Mouse (Mus musculus) embryonic facial prominence, embryonic 12.5 days (tissue): ENCODE measurements around the gene Immp2l. TPM values are rescaled to one million over a fixed set of nuclear protein-coding genes. Genes with fewer than 3 reads are reported as not detected.
"Not testable (repeated sequence)": the region's sequence is repeated elsewhere in the genome, so short reads cannot be mapped to it uniquely, and the experiment has no call there.

Experiments
- ATAC-seq: fragments of 200-750 bp; cut with Nextera tagmentation; 2 replicates; pipeline ENCODE4 v1.8.0; 2017; ENCODE audit not compliant: insufficient number of reproducible peaks, insufficient read depth, low FRiP score, low TSS enrichment
- H3K27ac ChIP-seq: fragments of 300-500 bp; sonication (generic); 2 replicates; pipeline ENCODE4 v1.5.1; 2016; ENCODE audit warnings: mild to moderate bottlenecking
- H3K27me3 ChIP-seq: fragments of 300-500 bp; sonication (generic); 2 replicates; pipeline ENCODE4 v1.6.1; 2016; ENCODE audit warnings: mild to moderate bottlenecking, moderate library complexity
- H3K36me3 ChIP-seq: fragments of 300-500 bp; sonication (generic); 2 replicates; pipeline ENCODE4 v1.6.1; 2016; ENCODE audit warnings: mild to moderate bottlenecking
- H3K4me1 ChIP-seq: fragments of 300-500 bp; sonication (generic); 2 replicates; pipeline ENCODE4 v1.6.1; 2016
- H3K4me2 ChIP-seq: fragments of 300-500 bp; sonication (generic); replicated peaks from 2 replicates; pipeline ENCODE4 v1.6.1; 2016; ENCODE audit warnings: mild to moderate bottlenecking, moderate library complexity
- H3K4me3 ChIP-seq: fragments of 300-500 bp; sonication (generic); 2 replicates; pipeline ENCODE4 v1.5.1; 2016; ENCODE audit warnings: mild to moderate bottlenecking
- H3K9ac ChIP-seq: fragments of 300-500 bp; sonication (generic); 2 replicates; pipeline ENCODE4 v1.6.1; 2016; ENCODE audit warnings: mild to moderate bottlenecking, moderate library complexity
- H3K9me3 ChIP-seq: fragments of 300-500 bp; sonication (generic); 2 replicates; pipeline ENCODE4 v1.6.1; 2016; ENCODE audit warnings: mild to moderate bottlenecking, moderate library complexity
- WGBS: fragments of 180-500 bp; shearing (Covaris S2); methylation state at CpG from one replicate; pipeline ENCODE4 v1.1.7; 2016; 5-methylcytosine and 5-hydroxymethylcytosine counted together
- polyA plus RNA-seq: library from polyadenylated mRNA; unstranded; fragments of >200 nt; fragmentation: Nextera tagmentation; extraction: Ambion mirVana; gene quantifications from 2 replicates; pipeline ENCODE4 v1.2.1, GENCODE M21; 2016

The Immp2l gene
- polyA plus RNA-seq, 1 experiment from 2014 or later = 12.4 TPM

GRCm38 (mm10) chr12:41742887-41743286 is 719.0 kb downstream of the Immp2l start:
- no peaks in the 10 kb centered on the region for H3K36me3 ChIP-seq
- ATAC-seq = no peak
- 77% methylated on average over 3 of the region's 3 CpGs for WGBS

GRCm38 (mm10) chr12:41763396-41763795 is 739.5 kb downstream of the Immp2l start:
- Histone ChIP-seq H3K4me3 (no peak overlapping the region), H3K36me3 (no peaks in the 10 kb centered on the region), H3K4me2 (no peak overlapping the region), H3K4me1 (no peaks in the 10 kb centered on the region), H3K9ac (no peak overlapping the region), H3K27me3 (no peaks in the 10 kb centered on the region), H3K9me3 (no peaks in the 10 kb centered on the region), H3K27ac (no peak overlapping the region)
- ATAC-seq = no peak
- WGBS = 81% methylated on average over 3 of the region's 3 CpGs

More at GRCm38 (mm10) chr12:41742887-41743286, 719.0 kb downstream of the Immp2l start:
- Histone ChIP-seq H3K4me3 (no peak overlapping the region), H3K9ac (no peak overlapping the region), H3K9me3 (no peaks in the 10 kb centered on the region), H3K4me1 (no peaks in the 10 kb centered on the region), H3K27ac (no peak overlapping the region), H3K4me2 (no peak overlapping the region), H3K27me3 (no peaks in the 10 kb centered on the region)

GRCm38 (mm10) chr12:41773961-41774360 is 750.1 kb downstream of the Immp2l start:
- Histone ChIP-seq H3K4me1 (no peaks in the 10 kb centered on the region), H3K4me3 (no peak overlapping the region), H3K27me3 (no peaks in the 10 kb centered on the region), H3K9ac (no peak overlapping the region), H3K36me3 (no peaks in the 10 kb centered on the region), H3K27ac (no peak overlapping the region), H3K9me3 (no peaks in the 10 kb centered on the region), H3K4me2 (no peak overlapping the region)
- ATAC-seq = no peak
- 53% methylated on average over 3 of the region's 3 CpGs for WGBS

GRCm38 (mm10) chr12:41774623-41775323 is 750.9 kb downstream of the Immp2l start:
- H3K27me3 ChIP-seq = no peaks in the 10 kb centered on the region
- H3K4me2 ChIP-seq = no peak overlapping the region
- 81% methylated on average over 5 of the region's 5 CpGs for WGBS

GRCm38 (mm10) chr12:41777762-41778161 is 753.9 kb downstream of the Immp2l start:
- H3K4me1 ChIP-seq, H3K9ac ChIP-seq, H3K27ac ChIP-seq, H3K27me3 ChIP-seq, H3K36me3 ChIP-seq, H3K4me2 ChIP-seq, H3K9me3 ChIP-seq, H3K4me3 ChIP-seq: not testable (repeated sequence)
- WGBS = no CpG with 5 or more reads among the region's 4 CpGs
- ATAC-seq = 0 out of 2 replicates have a peak, but pooled peaks have one; percentile 84

More at GRCm38 (mm10) chr12:41774623-41775323, 750.9 kb downstream of the Immp2l start:
- Histone ChIP-seq H3K27ac (no peak overlapping the region), H3K9ac (no peak overlapping the region), H3K36me3 (no peaks in the 10 kb centered on the region), H3K4me3 (no peak overlapping the region), H3K4me1 (no peaks in the 10 kb centered on the region), H3K9me3 (no peaks in the 10 kb centered on the region)
- ATAC-seq = no peak

- H3K4me2 ChIP-seq, H3K36me3 ChIP-seq, H3K9me3 ChIP-seq, H3K9ac ChIP-seq, H3K27ac ChIP-seq, H3K27me3 ChIP-seq, H3K4me3 ChIP-seq, H3K4me1 ChIP-seq, ATAC-seq: not testable (repeated sequence)
- WGBS = 76% methylated on average over 1 of the region's 1 CpGs
Observed at GRCm38 (mm10) chr12:41793681-41794080, 769.8 kb downstream of the Immp2l start.

- Histone ChIP-seq H3K27ac (no peak overlapping the region), H3K9me3 (no peaks in the 10 kb centered on the region), H3K9ac (no peak overlapping the region), H3K4me1 (no peaks in the 10 kb centered on the region), H3K4me2 (no peak overlapping the region), H3K27me3 (no peaks in the 10 kb centered on the region), H3K36me3 (no peaks in the 10 kb centered on the region), H3K4me3 (no peak overlapping the region)
- ATAC-seq = no peak
- 89% methylated on average over 6 of the region's 6 CpGs for WGBS
Observed at GRCm38 (mm10) chr12:41829517-41829916, 805.6 kb downstream of the Immp2l start.

GRCm38 (mm10) chr12:41831731-41832130 is 807.8 kb downstream of the Immp2l start:
- Histone ChIP-seq H3K4me3 (no peak overlapping the region), H3K4me1 (no peaks in the 10 kb centered on the region), H3K9ac (no peak overlapping the region), H3K4me2 (no peak overlapping the region), H3K27ac (no peak overlapping the region), H3K27me3 (no peaks in the 10 kb centered on the region), H3K9me3 (no peaks in the 10 kb centered on the region), H3K36me3 (no peaks in the 10 kb centered on the region)
- no peak for ATAC-seq
- WGBS = 82% methylated on average over 7 of the region's 7 CpGs

- H3K9me3 ChIP-seq = no peaks in the 10 kb centered on the region
- no peaks in the 10 kb centered on the region for H3K4me1 ChIP-seq
- no peak for ATAC-seq
- H3K27me3 ChIP-seq = no peaks in the 10 kb centered on the region
- H3K4me2 ChIP-seq = no peak overlapping the region
- no peak overlapping the region for H3K4me3 ChIP-seq
- no peaks in the 10 kb centered on the region for H3K36me3 ChIP-seq
- WGBS = 89% methylated on average over 2 of the region's 2 CpGs
- H3K9ac ChIP-seq = no peak overlapping the region
- H3K27ac ChIP-seq = no peak overlapping the region
Observed at GRCm38 (mm10) chr12:41834646-41835045, 810.8 kb downstream of the Immp2l start.

GRCm38 (mm10) chr12:41838334-41838847 is 814.5 kb downstream of the Immp2l start:
- H3K4me2 ChIP-seq = no peak overlapping the region
- H3K9ac ChIP-seq = no peak overlapping the region
- H3K4me1 ChIP-seq = no peaks in the 10 kb centered on the region
- 71% methylated on average over 6 of the region's 6 CpGs for WGBS
- no peaks in the 10 kb centered on the region for H3K36me3 ChIP-seq
- H3K9me3 ChIP-seq = no peaks in the 10 kb centered on the region
- no peak overlapping the region for H3K4me3 ChIP-seq
- no peaks in the 10 kb centered on the region for H3K27me3 ChIP-seq
- no peak overlapping the region for H3K27ac ChIP-seq
- no peak for ATAC-seq

GRCm38 (mm10) chr12:41839241-41839640 is 815.4 kb downstream of the Immp2l start:
- H3K4me3 ChIP-seq = no peak overlapping the region
- H3K36me3 ChIP-seq = no peaks in the 10 kb centered on the region
- ATAC-seq = no peak
- H3K9me3 ChIP-seq = no peaks in the 10 kb centered on the region
- H3K9ac ChIP-seq = no peak overlapping the region
- H3K27me3 ChIP-seq = no peaks in the 10 kb centered on the region
- WGBS = 83% methylated on average over 2 of the region's 2 CpGs
- H3K4me2 ChIP-seq = no peak overlapping the region
- no peak overlapping the region for H3K27ac ChIP-seq
- H3K4me1 ChIP-seq = no peaks in the 10 kb centered on the region

GRCm38 (mm10) chr12:41842694-41843329 is 818.9 kb downstream of the Immp2l start:
- no peak overlapping the region for H3K4me3 ChIP-seq
- H3K27me3 ChIP-seq = no peaks in the 10 kb centered on the region
- H3K9ac ChIP-seq = no peak overlapping the region
- no peak overlapping the region for H3K4me2 ChIP-seq
- no peaks in the 10 kb centered on the region for H3K4me1 ChIP-seq
- ATAC-seq = no peak
- no peaks in the 10 kb centered on the region for H3K36me3 ChIP-seq
- no peak overlapping the region for H3K27ac ChIP-seq
- WGBS = 70% methylated on average over 6 of the region's 6 CpGs
- H3K9me3 ChIP-seq = no peaks in the 10 kb centered on the region
